Mouse (Mus musculus): ENCODE results near the gene Gbp5.

DNA sequence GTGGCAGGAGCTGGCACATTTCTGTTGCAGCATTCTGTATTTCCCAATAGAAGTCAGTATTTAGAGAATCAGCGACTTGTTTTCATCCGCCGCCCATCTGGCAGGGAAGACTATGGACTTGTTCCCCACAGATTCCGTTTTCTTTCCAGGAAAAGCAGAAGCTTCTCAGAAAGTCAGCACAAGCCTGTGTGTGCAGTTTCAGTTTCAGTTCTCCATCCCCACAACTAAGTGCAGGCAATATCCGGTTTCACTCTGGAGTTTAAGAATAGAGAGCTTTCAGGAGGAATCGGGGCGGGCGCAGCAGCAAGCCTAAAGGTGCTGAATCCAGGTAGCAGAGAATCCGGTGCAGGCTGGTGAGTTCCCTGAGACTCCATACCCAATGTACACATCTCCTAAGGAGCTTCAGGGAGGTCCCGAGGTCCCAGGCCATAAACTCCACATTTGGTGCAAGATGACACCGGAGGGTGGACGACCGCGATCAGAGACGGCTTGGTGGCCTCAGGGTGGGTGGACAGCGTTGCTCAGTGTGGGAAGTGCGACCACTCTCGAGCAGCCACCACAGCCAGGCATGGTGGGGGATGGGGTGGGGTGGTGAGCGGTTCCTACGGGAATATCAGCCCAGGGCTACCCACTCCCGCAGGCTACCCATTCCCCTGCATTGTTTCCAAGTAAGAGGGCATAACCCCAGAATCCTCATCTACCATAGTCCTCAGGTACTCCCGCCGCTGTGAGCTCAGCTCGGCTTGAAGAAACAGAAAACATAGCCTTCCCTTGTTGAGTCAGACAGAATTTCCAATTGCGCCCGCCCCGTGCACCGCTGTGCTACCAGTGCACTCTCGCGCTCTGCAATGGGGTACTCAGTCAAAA lies 36.5 kb downstream of the Gbp5 start, which contains the start of gene Gbp7:
- TF ChIP-seq POLR2A (IDR thresholded peaks at IDR 0.05; ENCODE audit: borderline replicate concordance, extremely low read depth, insufficient read depth, insufficient read length, poor library complexity, severe bottlenecking) (no peak), CTCF (IDR thresholded peaks at IDR 0.05; ENCODE audit: borderline replicate concordance, extremely low read depth, insufficient read depth, insufficient read length) (no peak)
